Mouse (Mus musculus) bone marrow macrophage, adult 2 months (primary cell): ENCODE data around the gene Uchl4. TPM values are rescaled to one million over a fixed set of nuclear protein-coding genes. Genes with fewer than 3 reads are reported as not detected.
"Not testable (repeated sequence)": the region's sequence is repeated elsewhere in the genome, so short reads cannot be mapped to it uniquely, and the experiment has no call there.

Source experiments
- H3K27ac ChIP-seq: 2 replicates; pipeline ENCODE4 v1.5.1; 2012; ENCODE audit warnings: low read depth, low read length; ENCODE audit not compliant: insufficient read depth
- H3K4me1 ChIP-seq: 2 replicates; pipeline ENCODE4 v1.6.1; 2012; ENCODE audit warnings: low read length; ENCODE audit not compliant: control insufficient read depth, insufficient read depth
- H3K4me3 ChIP-seq: 2 replicates; pipeline ENCODE4 v1.5.1; 2012; ENCODE audit warnings: mild to moderate bottlenecking, low read length, moderate library complexity; ENCODE audit not compliant: insufficient read depth
- CTCF ChIP-seq: IDR thresholded peaks from 2 replicates; pipeline ENCODE4 v1.5.1; 2012; ENCODE audit warnings: low read depth, mild to moderate bottlenecking, low read length, moderate library complexity
- POLR2A ChIP-seq: IDR thresholded peaks from 2 replicates; pipeline ENCODE4 v1.6.1; 2012; ENCODE audit warnings: mild to moderate bottlenecking, low read depth, low read length, borderline replicate concordance
- polyA plus RNA-seq: library from polyadenylated mRNA; stranded (reverse); fragments of >200 nt; gene quantifications from 2 replicates; pipeline ENCODE4 v1.2.4, GENCODE M21; 2012; ENCODE audit not compliant: missing spikeins, insufficient read depth, insufficient read length

Uchl4 gene
- polyA plus RNA-seq, 1 experiment, result 2.1 TPM

DNA sequence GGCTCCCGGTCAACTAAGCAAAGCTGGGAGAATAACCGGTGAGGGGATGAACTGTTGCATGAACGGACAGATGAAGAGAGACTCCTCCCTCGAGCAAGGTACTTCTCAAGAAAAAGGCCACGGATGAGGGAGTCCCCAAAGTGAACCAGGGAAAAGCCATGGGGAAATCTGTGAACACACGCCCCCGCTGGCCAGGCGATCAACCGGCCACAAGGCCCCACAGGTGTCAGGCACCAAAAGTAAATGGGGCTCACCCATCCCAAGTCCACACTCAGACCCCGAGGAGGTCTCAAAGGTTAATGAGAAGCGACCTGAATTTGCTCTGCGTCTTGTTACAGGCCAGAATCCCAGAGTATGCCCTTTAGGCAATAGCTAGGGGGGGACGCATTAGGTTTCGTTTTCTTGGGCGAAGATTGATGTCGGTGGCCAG is 17.6 kb downstream of the Uchl4 start:
- peak overlapping the region; percentile 96 for H3K4me3 ChIP-seq
- TF ChIP-seq POLR2A (no peak), CTCF (no peak)
- H3K4me1 ChIP-seq, result peaks cover 31% of the 10 kb centered on the region
- peak overlapping the region; percentile 76 for H3K27ac ChIP-seq

DNA sequence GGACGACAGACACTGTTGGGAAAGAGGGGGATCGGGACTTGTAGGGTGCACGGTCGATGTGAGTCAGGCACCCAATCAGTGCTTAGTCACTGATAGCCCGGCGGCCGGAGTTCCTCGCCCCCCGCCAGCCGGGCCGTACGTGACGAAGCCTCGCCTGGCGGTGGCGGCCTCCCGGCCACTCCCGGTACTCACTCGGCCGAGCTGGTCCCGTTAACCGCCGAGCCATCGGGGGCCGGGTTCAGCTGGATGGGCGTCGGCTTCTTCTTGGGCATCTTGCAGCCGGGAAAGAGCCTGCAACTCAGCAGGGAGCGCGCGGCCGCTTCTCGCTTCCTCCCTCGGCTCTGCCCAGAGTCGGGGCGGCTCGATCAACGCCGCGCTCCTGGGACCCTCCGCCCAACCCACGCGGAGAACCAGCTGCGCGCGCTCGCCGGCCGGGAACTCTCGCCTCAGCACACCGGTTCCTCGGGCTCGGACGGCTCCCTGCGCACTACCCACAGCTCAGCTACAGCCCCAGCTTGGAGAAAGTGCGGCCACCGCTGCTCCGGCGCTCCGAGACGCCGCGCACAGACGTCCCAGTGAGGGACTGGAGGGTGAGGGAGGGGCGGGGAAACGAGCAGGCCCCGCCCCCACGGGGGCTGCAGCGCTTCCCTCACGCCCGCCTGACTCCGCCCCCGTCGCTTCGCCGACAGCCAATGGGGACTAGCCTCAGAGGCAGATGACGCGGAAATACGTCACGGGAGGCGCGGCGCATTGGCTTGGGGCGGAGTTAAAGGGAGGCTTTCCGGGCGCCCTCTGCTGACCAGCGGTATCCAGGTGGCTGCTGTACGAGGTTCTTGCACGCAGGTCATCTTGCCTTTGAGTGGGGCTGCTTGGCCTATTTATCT is 18.3 kb downstream of the Uchl4 start, which contains the start of gene Map2k1:
TSS of gene Map2k1 (minus strand) at position 611 of the 884 bp plus-strand sequence.
- Histone ChIP-seq H3K27ac (peak within 1 kb of the TSS; percentile 76), H3K4me1 (peaks cover 31% of the 10 kb centered on the region), H3K4me3 (peak within 1 kb of the TSS; percentile 96)
- TF ChIP-seq CTCF (peak; percentile 51), POLR2A (peak; percentile 91)

DNA sequence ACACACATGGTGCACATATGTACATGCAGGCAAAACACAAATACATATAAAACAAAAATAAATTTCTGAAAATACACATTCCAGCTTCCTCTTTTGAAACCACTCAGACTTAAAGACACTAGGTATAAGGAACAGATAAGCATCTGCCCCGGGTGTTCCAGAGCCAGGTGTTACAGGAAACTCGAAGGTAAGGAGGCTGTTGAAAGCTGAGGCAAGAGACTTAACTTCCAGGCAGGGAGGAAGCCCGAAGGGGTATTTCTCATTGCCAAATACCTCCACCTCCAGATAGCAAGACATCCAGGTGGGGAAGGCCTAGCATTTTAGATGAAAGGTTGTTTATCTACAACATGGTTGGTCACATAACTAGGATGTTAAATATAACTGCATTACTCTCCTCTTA is 20.4 kb downstream of the Uchl4 start:
- no peak overlapping the region for H3K27ac ChIP-seq
- no peak overlapping the region for H3K4me3 ChIP-seq
- peaks cover 19% of the 10 kb centered on the region for H3K4me1 ChIP-seq
- TF ChIP-seq CTCF (no peak), POLR2A (no peak)

DNA sequence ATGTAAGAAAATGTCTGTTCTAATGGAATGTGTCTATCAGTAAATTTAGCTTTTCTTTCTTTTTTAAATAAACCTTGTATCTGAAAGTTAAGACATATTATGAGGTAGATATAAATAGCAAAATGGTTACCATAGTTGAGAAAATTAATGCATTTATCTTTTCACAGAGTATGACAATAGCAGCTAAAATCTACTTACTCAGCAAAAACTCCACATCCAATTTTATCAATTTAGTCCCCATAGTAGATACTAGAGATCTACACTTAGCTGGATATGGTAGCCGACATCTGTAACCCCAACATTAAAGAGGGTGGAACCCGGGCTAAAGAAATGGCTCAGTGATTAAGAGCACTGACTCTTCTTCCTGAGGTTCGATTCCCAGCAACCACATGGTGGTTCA is 21.2 kb downstream of the Uchl4 start:
- no peak overlapping the region for H3K27ac ChIP-seq
- H3K4me3 ChIP-seq, result no peak overlapping the region
- TF ChIP-seq POLR2A (no peak), CTCF (no peak)
- peaks cover 13% of the 10 kb centered on the region for H3K4me1 ChIP-seq

DNA sequence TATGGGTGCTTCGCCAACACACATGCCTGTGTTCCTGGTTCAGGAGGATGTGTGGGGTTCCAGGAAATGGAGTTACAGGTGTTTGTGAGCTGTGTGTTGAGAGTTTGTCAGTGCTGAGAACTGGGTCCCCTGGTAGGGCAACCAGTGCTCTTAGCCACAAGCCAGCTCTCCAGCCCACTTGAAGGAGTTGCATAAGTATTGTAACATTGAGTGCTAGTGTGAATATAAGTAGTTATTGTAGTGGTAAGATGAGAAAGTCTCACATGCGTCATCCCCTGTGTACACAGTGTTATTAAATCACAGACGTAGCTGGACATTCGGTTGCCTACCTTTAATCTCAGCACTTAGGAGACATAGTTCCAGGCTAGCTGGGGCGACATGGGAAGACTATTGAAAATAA is 24.9 kb downstream of the Uchl4 start:
- TF ChIP-seq CTCF, result no peak
- TF ChIP-seq POLR2A, result no peak
- no peak overlapping the region for H3K27ac ChIP-seq
- H3K4me3 ChIP-seq, result no peak overlapping the region
- 0 out of 2 replicates have a peak, but pooled peaks cover 2% of the 10 kb centered on the region for H3K4me1 ChIP-seq

DNA sequence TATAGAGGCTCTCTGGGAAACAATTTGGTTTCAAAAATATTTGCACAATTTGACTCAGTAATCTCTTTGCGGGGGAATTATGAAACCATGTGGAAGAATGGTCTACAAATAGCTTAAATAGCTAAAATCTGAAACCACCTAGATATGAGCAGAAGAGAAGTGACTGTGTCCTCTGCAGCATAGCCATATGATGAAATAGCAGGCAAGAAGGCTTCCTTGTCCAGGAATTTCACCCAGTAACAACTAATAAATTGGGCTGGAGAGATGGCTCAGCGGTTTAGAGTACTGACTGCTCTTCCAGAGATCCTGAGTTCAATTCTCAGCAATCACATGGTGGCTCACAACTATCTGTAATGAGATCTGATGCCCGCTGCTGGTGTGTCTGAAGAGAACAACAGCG is 26.0 kb downstream of the Uchl4 start:
- TF ChIP-seq POLR2A (no peak), CTCF (no peak)
- Histone ChIP-seq H3K4me3 (no peak overlapping the region), H3K4me1 (0 out of 2 replicates have a peak, but pooled peaks cover 2% of the 10 kb centered on the region), H3K27ac (no peak overlapping the region)

DNA sequence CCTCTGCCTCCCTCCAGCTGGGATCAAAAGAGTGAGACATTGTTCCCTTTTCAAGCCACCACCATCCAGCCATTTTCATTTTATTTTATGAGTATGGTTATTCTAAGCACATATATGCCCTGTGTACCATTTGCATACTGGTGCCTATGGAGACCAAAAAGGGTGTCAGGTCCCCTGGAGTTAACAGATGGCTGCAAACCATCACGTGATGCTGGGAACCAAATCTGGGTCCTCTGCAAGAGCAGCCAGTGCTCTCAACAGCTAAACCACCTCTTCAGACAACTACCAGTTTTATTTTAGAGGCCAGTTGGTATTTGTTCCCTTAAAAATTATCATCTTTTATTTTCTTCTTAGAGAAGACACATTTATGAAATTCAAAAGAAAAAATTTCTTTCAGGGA is 29.8 kb downstream of the Uchl4 start:
- TF ChIP-seq POLR2A, result no peak
- TF ChIP-seq CTCF, result no peak
- H3K27ac ChIP-seq, result no peak overlapping the region

DNA sequence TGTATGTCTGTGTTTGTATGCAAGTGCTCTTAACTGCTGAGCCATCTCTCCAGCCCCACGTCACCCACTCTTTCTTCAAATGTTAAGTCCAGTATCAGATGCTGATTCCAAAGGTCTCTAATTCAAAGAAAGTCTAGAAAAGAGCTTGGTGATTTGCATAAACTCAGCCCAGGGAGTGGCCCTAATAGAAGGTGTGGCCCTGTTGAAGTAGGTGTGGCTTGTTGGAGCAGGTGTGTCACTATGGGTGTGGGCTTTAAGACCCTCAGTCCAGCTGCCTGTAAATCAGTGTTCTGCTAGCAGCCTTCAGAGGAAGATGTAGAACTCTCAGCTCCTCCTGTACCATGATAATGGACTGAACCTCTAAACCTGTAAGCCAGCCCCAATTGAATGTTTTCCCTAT is 32.2 kb downstream of the Uchl4 start:
- Histone ChIP-seq H3K4me1 (no peaks in the 10 kb centered on the region), H3K4me3 (no peak overlapping the region), H3K27ac (no peak overlapping the region)
- no peak for TF ChIP-seq POLR2A
- no peak for TF ChIP-seq CTCF

More for the DNA sequence above, 29.8 kb downstream of the Uchl4 start:
- 0 out of 2 replicates have a peak, but pooled peaks cover 2% of the 10 kb centered on the region for H3K4me1 ChIP-seq
- no peak overlapping the region for H3K4me3 ChIP-seq

DNA sequence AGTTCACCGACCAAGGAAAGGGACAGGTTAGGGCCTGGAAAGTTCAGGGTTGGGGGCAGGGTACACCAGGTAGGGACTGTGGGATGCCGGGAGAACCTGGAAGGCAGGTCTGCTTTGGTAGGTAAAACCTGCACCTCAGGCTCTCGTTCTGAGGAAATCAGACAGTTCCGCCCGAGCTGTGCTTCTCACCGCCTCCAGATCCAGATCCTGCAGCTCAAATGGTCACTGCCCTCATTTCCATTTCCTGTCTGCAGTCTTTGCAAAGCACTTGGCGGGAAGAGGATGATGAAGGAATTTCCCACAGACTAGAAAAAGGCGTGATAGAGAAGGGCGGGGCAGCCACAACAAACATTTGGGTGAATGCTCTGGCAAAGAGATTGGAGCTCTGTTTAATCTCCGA is 33.2 kb downstream of the Uchl4 start:
- TF ChIP-seq CTCF (no peak), POLR2A (no peak)
- H3K27ac ChIP-seq, result no peak overlapping the region
- H3K4me3 ChIP-seq, result no peak overlapping the region
- H3K4me1 ChIP-seq, result no peaks in the 10 kb centered on the region

DNA sequence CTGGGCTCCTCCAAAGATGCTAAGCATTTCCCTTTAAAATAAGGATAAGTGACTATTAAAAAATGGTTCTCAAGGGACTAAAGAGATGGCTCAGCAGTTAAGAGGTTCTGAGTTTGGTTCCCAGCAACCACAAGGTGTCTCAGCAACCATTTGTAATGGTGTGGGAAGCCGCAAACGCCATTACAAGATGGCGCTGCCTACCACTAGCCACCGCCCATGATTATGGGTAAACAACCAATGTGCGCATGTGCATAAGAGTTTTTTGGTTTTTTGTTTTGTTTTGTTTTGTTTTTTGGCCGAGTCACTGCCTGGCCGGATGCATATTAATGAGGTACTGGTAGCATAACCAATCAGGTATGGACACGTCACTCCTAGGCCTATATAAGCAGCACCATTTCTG is 33.8 kb downstream of the Uchl4 start:
- not testable (repeated sequence) for H3K4me3 ChIP-seq, H3K4me1 ChIP-seq, H3K27ac ChIP-seq
